Mouse (Mus musculus) limb, embryonic 13.5 days (tissue): ENCODE results near the gene Pkp1. TPM values are rescaled to one million over a fixed set of nuclear protein-coding genes. Genes with fewer than 3 reads are reported as not detected.
A peak's percentile ranks its signal among the peaks of the same experiment; 100 is the strongest.

Experiments
- ATAC-seq: fragments of 200-750 bp; cut with Nextera tagmentation; 2 replicates; pipeline ENCODE4 v1.8.0; 2017; ENCODE audit warnings: low read depth, moderate number of reproducible peaks, moderate TSS enrichment; ENCODE audit not compliant: low FRiP score
- H3K27ac ChIP-seq: fragments of 300-500 bp; sonication (generic); 2 replicates; pipeline ENCODE4 v1.5.1; 2015; ENCODE audit warnings: inconsistent platforms, mild to moderate bottlenecking, moderate library complexity
- H3K27me3 ChIP-seq: fragments of 300-500 bp; sonication (generic); 2 replicates; pipeline ENCODE4 v1.6.1; 2015; ENCODE audit warnings: mild to moderate bottlenecking, inconsistent platforms
- H3K36me3 ChIP-seq: fragments of 300-500 bp; sonication (generic); 2 replicates; pipeline ENCODE4 v1.6.1; 2015; ENCODE audit warnings: inconsistent platforms, mild to moderate bottlenecking, moderate library complexity
- H3K4me1 ChIP-seq: fragments of 300-500 bp; sonication (generic); 2 replicates; pipeline ENCODE4 v1.6.1; 2015; ENCODE audit warnings: inconsistent platforms
- H3K4me2 ChIP-seq: fragments of 300-500 bp; sonication (generic); replicated peaks from 2 replicates; pipeline ENCODE4 v1.6.1; 2015; ENCODE audit warnings: inconsistent platforms, mild to moderate bottlenecking, moderate library complexity
- H3K4me3 ChIP-seq: fragments of 300-500 bp; sonication (generic); 2 replicates; pipeline ENCODE4 v1.5.1; 2015; ENCODE audit warnings: moderate library complexity, mild to moderate bottlenecking, inconsistent platforms
- H3K9ac ChIP-seq: fragments of 300-500 bp; sonication (generic); 2 replicates; pipeline ENCODE4 v1.6.1; 2015; ENCODE audit warnings: mild to moderate bottlenecking, inconsistent platforms
- H3K9me3 ChIP-seq: fragments of 300-500 bp; sonication (generic); 2 replicates; pipeline ENCODE4 v1.6.1; 2016; ENCODE audit warnings: inconsistent platforms
- WGBS: fragments of 180-500 bp; shearing (Covaris S2); methylation state at CpG from one replicate; pipeline ENCODE4 v1.1.7; 2015; 5-methylcytosine and 5-hydroxymethylcytosine counted together
- polyA plus RNA-seq: library from polyadenylated mRNA; unstranded; fragments of >200 nt; fragmentation: Nextera tagmentation; extraction: Ambion mirVana; gene quantifications from 2 replicates; pipeline ENCODE4 v1.2.1, GENCODE M21; 2015

The Pkp1 gene
- polyA plus RNA-seq, 1 experiment from 2014 or later: 7.5 TPM

GRCm38 (mm10) chr1:135936091-135936490 lies 17.1 kb upstream of the Pkp1 start:
- H3K4me3 ChIP-seq: no peak overlapping the region
- H3K27me3 ChIP-seq: peaks cover 7% of the 10 kb centered on the region
- no peaks in the 10 kb centered on the region for H3K9me3 ChIP-seq
- no peak overlapping the region for H3K9ac ChIP-seq
- 29% methylated on average over 1 of the region's 1 CpGs for WGBS
- H3K4me2 ChIP-seq: no peak overlapping the region
- no peak for ATAC-seq
- H3K4me1 ChIP-seq: no peaks in the 10 kb centered on the region
- no peaks in the 10 kb centered on the region for H3K36me3 ChIP-seq
- no peak overlapping the region for H3K27ac ChIP-seq

GRCm38 (mm10) chr1:135933704-135934293 lies 14.8 kb upstream of the Pkp1 start:
- H3K9ac ChIP-seq: no peak overlapping the region
- H3K36me3 ChIP-seq: no peaks in the 10 kb centered on the region
- WGBS: 67% methylated on average over 18 of the region's 18 CpGs
- peaks cover 10% of the 10 kb centered on the region for H3K27me3 ChIP-seq
- H3K4me1 ChIP-seq: no peaks in the 10 kb centered on the region
- no peaks in the 10 kb centered on the region for H3K9me3 ChIP-seq
- H3K27ac ChIP-seq: no peak overlapping the region
- no peak for ATAC-seq
- no peak overlapping the region for H3K4me3 ChIP-seq
- H3K4me2 ChIP-seq: no peak overlapping the region

- no peaks in the 10 kb centered on the region for H3K36me3 ChIP-seq
- H3K9me3 ChIP-seq: no peaks in the 10 kb centered on the region
- ATAC-seq: no peak
- no peak overlapping the region for H3K9ac ChIP-seq
- H3K27me3 ChIP-seq: peaks cover 27% of the 10 kb centered on the region
- no peak overlapping the region for H3K4me3 ChIP-seq
- no peaks in the 10 kb centered on the region for H3K4me1 ChIP-seq
- H3K4me2 ChIP-seq: no peak overlapping the region
- no peak overlapping the region for H3K27ac ChIP-seq
- 50% methylated on average over 3 of the region's 3 CpGs for WGBS
Observed at GRCm38 (mm10) chr1:135929876-135930275, 10.9 kb upstream of the Pkp1 start.

GRCm38 (mm10) chr1:135925848-135926247 lies 6.8 kb upstream of the Pkp1 start:
- no peak overlapping the region for H3K27ac ChIP-seq
- H3K27me3 ChIP-seq: peaks cover 55% of the 10 kb centered on the region
- H3K9ac ChIP-seq: no peak overlapping the region
- H3K4me1 ChIP-seq: no peaks in the 10 kb centered on the region
- ATAC-seq: no peak
- no peak overlapping the region for H3K4me2 ChIP-seq
- no peaks in the 10 kb centered on the region for H3K9me3 ChIP-seq
- no peaks in the 10 kb centered on the region for H3K36me3 ChIP-seq
- no peak overlapping the region for H3K4me3 ChIP-seq
- 65% methylated on average over 5 of the region's 5 CpGs for WGBS

GRCm38 (mm10) chr1:135924377-135924994 lies 5.5 kb upstream of the Pkp1 start:
- 71% methylated on average over 5 of the region's 5 CpGs for WGBS
- 0 out of 2 replicates have a peak, but pooled peaks cover 5% of the 10 kb centered on the region for H3K4me1 ChIP-seq
- peaks cover 67% of the 10 kb centered on the region for H3K27me3 ChIP-seq
- H3K9ac ChIP-seq: no peak overlapping the region
- no peak for ATAC-seq
- H3K4me2 ChIP-seq: no peak overlapping the region
- H3K4me3 ChIP-seq: no peak overlapping the region
- H3K9me3 ChIP-seq: no peaks in the 10 kb centered on the region
- no peak overlapping the region for H3K27ac ChIP-seq
- H3K36me3 ChIP-seq: no peaks in the 10 kb centered on the region

GRCm38 (mm10) chr1:135923229-135923628 lies 4.2 kb upstream of the Pkp1 start:
- Histone ChIP-seq H3K36me3 (no peaks in the 10 kb centered on the region), H3K27ac (no peak overlapping the region), H3K9ac (no peak overlapping the region), H3K4me3 (no peak overlapping the region), H3K4me2 (no peak overlapping the region), H3K27me3 (peaks cover 79% of the 10 kb centered on the region), H3K9me3 (no peaks in the 10 kb centered on the region), H3K4me1 (peaks cover 17% of the 10 kb centered on the region)
- WGBS: 68% methylated on average over 7 of the region's 7 CpGs
- no peak for ATAC-seq

- no peak overlapping the region for H3K27ac ChIP-seq
- H3K4me2 ChIP-seq: peak overlapping the region; percentile 9; the same call in 1 of the 2 replicates
- ATAC-seq: no peak
- peaks cover 17% of the 10 kb centered on the region for H3K4me1 ChIP-seq
- 13% methylated on average over 5 of the region's 5 CpGs for WGBS
- no peak overlapping the region for H3K9ac ChIP-seq
- H3K9me3 ChIP-seq: no peaks in the 10 kb centered on the region
- peak overlapping the region; percentile 11; the same call in 1 of the 2 replicates for H3K4me3 ChIP-seq
- H3K27me3 ChIP-seq: peaks cover 86% of the 10 kb centered on the region
- no peaks in the 10 kb centered on the region for H3K36me3 ChIP-seq
Observed at GRCm38 (mm10) chr1:135917206-135917605, 1.8 kb downstream of the Pkp1 start.

- H3K27ac ChIP-seq: no peak overlapping the region
- 0 out of 2 replicates have a peak overlapping the region, but pooled peaks have one; percentile 9 for H3K4me2 ChIP-seq
- no peak overlapping the region for H3K4me3 ChIP-seq
- 36% methylated on average over 5 of the region's 5 CpGs for WGBS
- H3K9me3 ChIP-seq: no peaks in the 10 kb centered on the region
- peaks cover 17% of the 10 kb centered on the region for H3K4me1 ChIP-seq
- no peak overlapping the region for H3K9ac ChIP-seq
- peaks cover 85% of the 10 kb centered on the region for H3K27me3 ChIP-seq
- no peak for ATAC-seq
- H3K36me3 ChIP-seq: no peaks in the 10 kb centered on the region
Observed at GRCm38 (mm10) chr1:135916486-135917058, 2.4 kb downstream of the Pkp1 start.

GRCm38 (mm10) chr1:135913657-135914056 lies 5.3 kb downstream of the Pkp1 start:
- Histone ChIP-seq H3K9ac (no peak overlapping the region), H3K27ac (no peak overlapping the region), H3K9me3 (no peaks in the 10 kb centered on the region), H3K36me3 (no peaks in the 10 kb centered on the region), H3K4me3 (no peak overlapping the region), H3K4me2 (no peak overlapping the region), H3K27me3 (peaks cover 80% of the 10 kb centered on the region), H3K4me1 (peaks cover 8% of the 10 kb centered on the region)
- 74% methylated on average over 4 of the region's 4 CpGs for WGBS
- no peak for ATAC-seq

GRCm38 (mm10) chr1:135909381-135909780 lies 9.6 kb downstream of the Pkp1 start:
- H3K9me3 ChIP-seq: no peaks in the 10 kb centered on the region
- WGBS: 19% methylated on average over 6 of the region's 6 CpGs
- H3K9ac ChIP-seq: no peak overlapping the region
- H3K4me1 ChIP-seq: peaks cover 10% of the 10 kb centered on the region
- no peak overlapping the region for H3K27ac ChIP-seq
- H3K4me2 ChIP-seq: no peak overlapping the region
- ATAC-seq: no peak
- H3K36me3 ChIP-seq: no peaks in the 10 kb centered on the region
- H3K27me3 ChIP-seq: peaks cover 42% of the 10 kb centered on the region
- H3K4me3 ChIP-seq: no peak overlapping the region

- peak; percentile 32; the same call in 1 of the 2 replicates for ATAC-seq
Observed at GRCm38 (mm10) chr1:135906736-135907135, 12.3 kb downstream of the Pkp1 start.

GRCm38 (mm10) chr1:135899991-135900515 lies 19.0 kb downstream of the Pkp1 start:
- no peak for ATAC-seq
- WGBS: 56% methylated on average over 7 of the region's 7 CpGs
- Histone ChIP-seq H3K27ac (no peak overlapping the region), H3K36me3 (no peaks in the 10 kb centered on the region), H3K4me3 (no peak overlapping the region), H3K9me3 (no peaks in the 10 kb centered on the region), H3K27me3 (0 out of 2 replicates have a peak, but pooled peaks cover 3% of the 10 kb centered on the region), H3K9ac (no peak overlapping the region), H3K4me1 (no peaks in the 10 kb centered on the region), H3K4me2 (no peak overlapping the region)

More at GRCm38 (mm10) chr1:135906736-135907135, 12.3 kb downstream of the Pkp1 start:
- no peak overlapping the region for H3K4me2 ChIP-seq
- H3K36me3 ChIP-seq: no peaks in the 10 kb centered on the region
- 26% methylated on average over 11 of the region's 11 CpGs for WGBS
- no peak overlapping the region for H3K9ac ChIP-seq
- peaks cover 28% of the 10 kb centered on the region for H3K27me3 ChIP-seq
- H3K4me1 ChIP-seq: peaks cover 10% of the 10 kb centered on the region
- H3K27ac ChIP-seq: no peak overlapping the region
- no peak overlapping the region for H3K4me3 ChIP-seq
- H3K9me3 ChIP-seq: no peaks in the 10 kb centered on the region
